Mouse (Mus musculus) lung, embryonic 14.5 days (tissue): Measurements from ENCODE around the gene Glud1. TPM values are rescaled to one million over a fixed set of nuclear protein-coding genes. Genes with fewer than 3 reads are reported as not detected.
"Not testable (repeated sequence)": the region's sequence is repeated elsewhere in the genome, so short reads cannot be mapped to it uniquely, and the experiment has no call there.

Experiments used
- ATAC-seq: fragments of 200-750 bp; cut with Nextera tagmentation; 2 replicates; pipeline ENCODE4 v1.8.0; 2017; ENCODE audit warnings: mild to moderate bottlenecking, moderate TSS enrichment, moderate library complexity; ENCODE audit not compliant: insufficient read depth
- DNase-seq: peaks from one replicate; pipeline ENCODE4 v3.0.0-alpha.2; 2015
- H3K27ac ChIP-seq: fragments of 300-500 bp; sonication (generic); 2 replicates; pipeline ENCODE4 v1.5.1; 2014; ENCODE audit warnings: low read depth, mild to moderate bottlenecking, moderate library complexity
- H3K27me3 ChIP-seq: fragments of 300-500 bp; sonication (generic); 2 replicates; pipeline ENCODE4 v1.6.1; 2014; ENCODE audit warnings: low read length, control low read depth; ENCODE audit not compliant: insufficient read depth
- H3K36me3 ChIP-seq: fragments of 300-500 bp; sonication (generic); 2 replicates; pipeline ENCODE4 v1.6.1; 2014; ENCODE audit warnings: control low read depth; ENCODE audit not compliant: insufficient read depth
- H3K4me1 ChIP-seq: fragments of 300-500 bp; sonication (generic); 2 replicates; pipeline ENCODE4 v1.6.1; 2014; ENCODE audit warnings: antibody characterized with exemption, control low read depth; ENCODE audit not compliant: insufficient read depth
- H3K4me2 ChIP-seq: fragments of 300-500 bp; sonication (generic); 2 replicates; pipeline ENCODE4 v1.6.1; 2014; ENCODE audit warnings: mild to moderate bottlenecking
- H3K4me3 ChIP-seq: fragments of 300-500 bp; sonication (generic); 2 replicates; pipeline ENCODE4 v1.5.1; 2014; ENCODE audit warnings: low read depth, low read length
- H3K9ac ChIP-seq: fragments of 300-500 bp; sonication (generic); 2 replicates; pipeline ENCODE4 v1.6.1; 2014
- H3K9me3 ChIP-seq: fragments of 300-500 bp; sonication (generic); 2 replicates; pipeline ENCODE4 v1.6.1; 2016; ENCODE audit warnings: low read depth, low read length, control low read depth
- CTCF ChIP-seq: IDR thresholded peaks from 2 replicates; pipeline ENCODE4 v1.5.1; 2016; ENCODE audit warnings: antibody characterized with exemption, low read depth
- WGBS: fragments of 180-500 bp; shearing (Covaris S2); extraction: QIAGEN DNeasy Blood & Tissue Kit; methylation state at CpG from one replicate; pipeline ENCODE4 v1.1.7; 2014; 5-methylcytosine and 5-hydroxymethylcytosine counted together
- polyA plus RNA-seq: library from polyadenylated mRNA; unstranded; fragments of >200 nt; fragmentation: Nextera tagmentation; extraction: Ambion mirVana; gene quantifications from 2 replicates; pipeline ENCODE4 v1.2.1, GENCODE M21; 2014

Glud1 gene
- polyA plus RNA-seq, 1 experiment from 2014 or later: 84.2 TPM

DNA sequence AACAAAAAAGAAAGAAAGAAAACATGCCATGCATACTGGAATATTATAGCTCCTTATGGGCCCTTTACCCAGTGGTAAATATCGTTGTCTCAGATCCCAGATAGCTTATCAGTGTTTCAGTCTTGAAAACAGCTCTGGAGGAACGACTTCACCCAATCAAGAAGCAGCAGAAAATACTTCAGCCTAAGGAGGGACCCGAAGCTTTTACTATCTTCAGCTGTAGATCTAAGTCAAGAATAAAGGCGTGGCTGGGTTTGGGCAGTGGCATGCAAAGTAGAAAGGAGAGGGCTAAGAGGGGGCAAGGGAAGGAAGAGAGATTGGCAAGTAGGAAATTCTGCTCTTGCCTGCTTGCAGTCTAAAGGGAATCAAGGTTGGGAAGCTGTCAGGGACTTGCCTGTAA is 51.6 kb downstream of the Glud1 start:
- DNase-seq (no peak), ATAC-seq (no peak)
- 44% methylated on average over 4 of the region's 4 CpGs for WGBS
- H3K4me3 ChIP-seq: no peak overlapping the region
- H3K36me3 ChIP-seq: no peaks in the 10 kb centered on the region
- no peak overlapping the region for H3K4me2 ChIP-seq
- no peaks in the 10 kb centered on the region for H3K27me3 ChIP-seq
- no peaks in the 10 kb centered on the region for H3K9me3 ChIP-seq
- TF ChIP-seq CTCF: no peak
- H3K9ac ChIP-seq: no peak overlapping the region
- no peak overlapping the region for H3K27ac ChIP-seq
- H3K4me1 ChIP-seq: no peaks in the 10 kb centered on the region

- ATAC-seq: peak; percentile 63
- H3K4me3 ChIP-seq: peak overlapping the region; percentile 34
- DNase-seq: peak; percentile 81
- no peak overlapping the region for H3K27ac ChIP-seq
- no peaks in the 10 kb centered on the region for H3K9me3 ChIP-seq
- H3K36me3 ChIP-seq: no peaks in the 10 kb centered on the region
- H3K4me1 ChIP-seq: no peaks in the 10 kb centered on the region
- H3K4me2 ChIP-seq: peak overlapping the region; percentile 76
- H3K27me3 ChIP-seq: no peaks in the 10 kb centered on the region
- TF ChIP-seq CTCF: peak; percentile 75
- WGBS: 28% methylated on average over 18 of the region's 18 CpGs
- H3K9ac ChIP-seq: peak overlapping the region; percentile 30; the same call in 1 of the 2 replicates
Observed at GRCm38 (mm10) chr14:34362726-34363445, 52.4 kb downstream of the Glud1 start.

DNA sequence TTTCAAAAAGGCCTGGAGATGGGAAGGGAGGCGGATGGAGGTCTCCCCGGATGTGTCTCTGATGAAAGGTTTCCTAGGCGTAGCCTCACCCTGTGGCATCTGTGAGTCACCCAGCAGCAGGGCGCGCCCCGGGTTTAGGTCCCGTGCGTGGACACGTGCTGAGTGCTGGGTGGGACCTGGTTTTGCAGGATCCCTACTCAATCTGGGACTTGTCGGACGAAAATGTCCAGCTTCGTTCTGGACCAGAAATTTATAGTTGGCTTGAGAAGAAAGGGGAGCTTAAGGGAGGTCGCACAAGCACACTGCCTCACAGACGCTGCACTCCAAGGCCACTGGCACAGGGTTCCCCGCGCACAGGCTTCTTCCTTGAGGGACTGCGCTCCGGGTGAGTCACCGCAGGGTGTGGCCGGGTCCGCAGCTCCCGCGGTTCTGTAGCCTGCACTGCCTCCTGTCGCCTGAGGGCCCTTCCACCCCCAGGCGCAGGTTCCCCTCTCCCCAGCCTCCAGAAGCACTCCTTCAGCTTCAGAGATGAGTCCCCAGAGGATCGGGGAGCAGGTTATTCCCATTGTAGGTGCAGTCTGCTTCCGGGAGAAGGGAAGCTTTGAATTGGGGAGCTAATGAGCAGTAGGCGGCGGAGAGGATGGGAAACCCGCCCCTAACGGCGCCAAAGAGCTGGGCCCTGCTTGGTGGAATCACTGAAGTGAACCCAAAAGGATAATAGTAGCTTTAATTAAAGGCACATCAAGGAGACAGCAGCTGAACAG is 53.1 kb downstream of the Glud1 start:
- Histone ChIP-seq H3K36me3 (no peaks in the 10 kb centered on the region), H3K9me3 (no peaks in the 10 kb centered on the region), H3K9ac (peak overlapping the region; percentile 30), H3K27ac (no peak overlapping the region), H3K4me3 (peak overlapping the region; percentile 34), H3K4me1 (no peaks in the 10 kb centered on the region), H3K4me2 (peak overlapping the region; percentile 76), H3K27me3 (no peaks in the 10 kb centered on the region)
- ATAC-seq: peak; percentile 87
- peak; percentile 55 for TF ChIP-seq CTCF
- DNase-seq: peak; percentile 68
- WGBS: 5% methylated on average over 32 of the region's 32 CpGs

DNA sequence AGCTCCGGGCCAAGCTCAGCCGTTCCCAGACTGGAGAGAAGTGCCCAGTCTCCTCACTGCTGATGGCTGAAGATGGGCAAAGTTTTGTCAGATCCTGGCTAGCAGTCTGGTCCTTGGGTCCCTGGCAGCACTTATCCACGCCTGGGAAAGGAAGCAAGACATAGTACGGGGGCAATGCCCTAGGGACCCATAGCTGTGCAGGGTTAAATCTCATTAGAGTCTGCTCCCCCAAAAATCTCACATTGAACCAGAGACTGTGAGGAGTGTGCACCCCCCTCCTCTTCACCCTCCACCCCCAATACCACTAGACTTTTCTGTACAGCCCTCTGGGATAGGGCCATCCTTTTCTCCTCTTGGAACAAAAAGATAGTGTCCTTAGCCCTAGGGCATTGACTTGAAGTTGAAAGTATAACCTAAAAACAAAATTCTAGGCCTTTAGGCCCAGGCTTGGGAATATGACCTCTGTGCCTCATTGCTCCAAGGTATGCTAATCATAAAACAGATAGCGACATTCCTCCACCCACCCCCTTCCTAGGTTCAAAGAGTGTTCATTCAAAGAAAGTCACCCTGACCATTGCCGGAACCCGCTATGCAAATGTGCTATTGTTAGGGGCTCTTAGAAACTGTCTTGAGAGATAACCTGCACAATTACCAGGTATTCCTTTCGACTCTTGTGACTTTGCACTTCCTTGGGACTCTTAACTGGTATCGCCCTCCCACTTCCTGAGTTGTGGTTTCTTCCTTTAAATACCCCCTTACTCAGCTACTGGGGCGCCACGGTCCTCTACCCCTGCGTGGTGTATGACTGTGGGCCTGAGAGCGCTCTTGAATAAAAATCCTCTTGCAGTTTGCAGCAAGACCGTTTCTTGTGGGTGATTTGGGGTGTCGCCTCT is 54.0 kb downstream of the Glud1 start:
- not testable (repeated sequence) for H3K4me1 ChIP-seq, H3K27me3 ChIP-seq, DNase-seq, H3K36me3 ChIP-seq, H3K9me3 ChIP-seq, H3K27ac ChIP-seq, H3K4me3 ChIP-seq, ATAC-seq, H3K9ac ChIP-seq
- WGBS: 85% methylated on average over 15 of the region's 15 CpGs
- H3K4me2 ChIP-seq: peak overlapping the region; percentile 76

- 92% methylated on average over 2 of the region's 2 CpGs for WGBS
- Histone ChIP-seq H3K4me3 (no peak overlapping the region), H3K27me3 (no peaks in the 10 kb centered on the region), H3K4me2 (no peak overlapping the region), H3K36me3 (no peaks in the 10 kb centered on the region), H3K9ac (no peak overlapping the region), H3K9me3 (no peaks in the 10 kb centered on the region), H3K4me1 (no peaks in the 10 kb centered on the region), H3K27ac (no peak overlapping the region)
- no peak for DNase-seq
- no peak for TF ChIP-seq CTCF
- no peak for ATAC-seq
Observed at GRCm38 (mm10) chr14:34365147-34365507, 54.6 kb downstream of the Glud1 start.

- Histone ChIP-seq H3K27ac (no peak overlapping the region), H3K27me3 (no peaks in the 10 kb centered on the region), H3K4me2 (no peak overlapping the region), H3K4me3 (no peak overlapping the region), H3K36me3 (no peaks in the 10 kb centered on the region), H3K9me3 (no peaks in the 10 kb centered on the region), H3K9ac (no peak overlapping the region), H3K4me1 (no peaks in the 10 kb centered on the region)
- DNase-seq (no peak), ATAC-seq (no peak)
- WGBS: 62% methylated on average over 3 of the region's 3 CpGs
- peak; percentile 29; the same call in 1 of the 2 replicates for TF ChIP-seq CTCF
Observed at GRCm38 (mm10) chr14:34370203-34370602, 59.7 kb downstream of the Glud1 start.
